Comparison of ENCODE assay signal across 7 mouse cellular contexts in genomic region chr17:56108334-56109044, GRCm38 (mm10). TPM values are rescaled to one million over a fixed set of nuclear protein-coding genes. Genes with fewer than 3 reads are reported as not detected.
DNase-seq lines count a peak whose midpoint lies in the region; ATAC-seq and TF ChIP-seq lines count a peak whose summit lies in the region.

No protein-coding gene starts in this region.

- no peaks in the 10 kb centered on the region for H3K27me3 ChIP-seq in midbrain, embryonic 11.5 days (ENCODE audit: control insufficient read depth, insufficient read depth, low read length)
- H3K27me3 ChIP-seq in midbrain, embryonic 16.5 days (ENCODE audit: control insufficient read depth, insufficient read depth, low read depth, low read length): no peaks in the 10 kb centered on the region
- no peaks in the 10 kb centered on the region for H3K27me3 ChIP-seq in stomach, embryonic 14.5 days (ENCODE audit: control insufficient read depth, insufficient read depth, low read length)

- H3K36me3 ChIP-seq in midbrain, embryonic 11.5 days (ENCODE audit: control insufficient read depth, insufficient read depth, low read length): no peaks in the 10 kb centered on the region
- H3K36me3 ChIP-seq in midbrain, embryonic 16.5 days (ENCODE audit: control insufficient read depth, insufficient read depth, low read length): no peaks in the 10 kb centered on the region
- peaks cover 5% of the 10 kb centered on the region for H3K36me3 ChIP-seq in stomach, embryonic 14.5 days (ENCODE audit: control insufficient read depth, insufficient read depth, low read length)

- H3K9ac ChIP-seq in midbrain, embryonic 11.5 days (ENCODE audit: low read length): no peak overlapping the region
- H3K9ac ChIP-seq in midbrain, embryonic 16.5 days (ENCODE audit: low read depth, low read length): no peak overlapping the region
- H3K9ac ChIP-seq in stomach, embryonic 14.5 days (replicated peaks; ENCODE audit: low read depth, low read length): no peak overlapping the region

- H3K4me2 ChIP-seq in midbrain, embryonic 11.5 days: no peak overlapping the region
- H3K4me2 ChIP-seq in midbrain, embryonic 16.5 days (ENCODE audit: low read length): no peak overlapping the region
- no peak overlapping the region for H3K4me2 ChIP-seq in stomach, embryonic 14.5 days (replicated peaks; ENCODE audit: low read depth, low read length)

- peak; percentile 78 for DNase-seq in midbrain, embryonic 11.5 days (ENCODE audit: low spot score, missing footprints)
- DNase-seq in gastrocnemius, postnatal 36 days: peak; percentile 79 to 83
- DNase-seq in layer of hippocampus, adult 2 months (ENCODE audit: low spot score in 2 of 2): peak; percentile 52 to 56
- no peak for DNase-seq in natural killer cell, adult 2 months (ENCODE audit: low spot score in 2 of 2)

- H3K4me3 ChIP-seq in midbrain, embryonic 11.5 days (ENCODE audit: low read depth, low read length): no peak overlapping the region
- no peak overlapping the region for H3K4me3 ChIP-seq in midbrain, embryonic 16.5 days (ENCODE audit: low read depth, low read length)
- no peak overlapping the region; the same call in 1 of the 2 replicates for H3K4me3 ChIP-seq in layer of hippocampus, adult 2 months
- no peak overlapping the region for H3K4me3 ChIP-seq in stomach, embryonic 14.5 days (ENCODE audit: low read depth, low read length)

- H3K4me1 ChIP-seq in midbrain, embryonic 11.5 days (ENCODE audit: control insufficient read depth, insufficient read depth, low read length): no peaks in the 10 kb centered on the region
- H3K4me1 ChIP-seq in midbrain, embryonic 16.5 days (ENCODE audit: control insufficient read depth, insufficient read depth, low read length): no peaks in the 10 kb centered on the region
- no peaks in the 10 kb centered on the region for H3K4me1 ChIP-seq in stomach, embryonic 14.5 days (ENCODE audit: control insufficient read depth, insufficient read depth, low read length)

- 81% methylated on average over 6 of the region's 6 CpGs for WGBS in midbrain, embryonic 11.5 days
- 87% methylated on average over 6 of the region's 6 CpGs for WGBS in midbrain, embryonic 16.5 days
- 81% methylated on average over 6 of the region's 6 CpGs for WGBS in stomach, embryonic 14.5 days

- TF ChIP-seq CTCF in layer of hippocampus, adult 2 months (conservative IDR thresholded peaks at IDR 0.05): no peak

- no peak for ATAC-seq in midbrain, embryonic 11.5 days (ENCODE audit: low FRiP score)
- ATAC-seq in midbrain, embryonic 16.5 days: no peak
- no peak for ATAC-seq in stomach, embryonic 14.5 days (ENCODE audit: insufficient number of reproducible peaks, insufficient read depth, low FRiP score, low read depth)
- ATAC-seq in megakaryocyte, adult 5-6 weeks (ENCODE audit: poor library complexity, severe bottlenecking): no peak

- intact Hi-C loops in gastrocnemius, postnatal 36 days (cut with DNase I): no loop called here

- H3K9me3 ChIP-seq in midbrain, embryonic 11.5 days (ENCODE audit: control insufficient read depth, low read length): no peaks in the 10 kb centered on the region
- no peaks in the 10 kb centered on the region for H3K9me3 ChIP-seq in midbrain, embryonic 16.5 days (replicated peaks; ENCODE audit: control insufficient read depth, low read length, poor library complexity, severe bottlenecking)
- H3K9me3 ChIP-seq in stomach, embryonic 14.5 days (ENCODE audit: control insufficient read depth, low read depth, low read length): no peaks in the 10 kb centered on the region

- no peak overlapping the region for H3K27ac ChIP-seq in midbrain, embryonic 11.5 days (ENCODE audit: low read depth, low read length)
- H3K27ac ChIP-seq in midbrain, embryonic 16.5 days (ENCODE audit: low read length): no peak overlapping the region
- peak overlapping the region; percentile 90 for H3K27ac ChIP-seq in layer of hippocampus, adult 2 months
- peak overlapping the region; percentile 1; the same call in 1 of the 2 replicates for H3K27ac ChIP-seq in stomach, embryonic 14.5 days (ENCODE audit: low read length)

RNA-seq across cellular contexts. Expression of gene Plin4, which starts 1.1 kb away (rescaled TPM):
- polyA plus RNA-seq in midbrain, embryonic 11.5 days (2014; fragmentation: Nextera tagmentation; extraction: Ambion mirVana): 0.05 and 0.07 TPM in 2 replicates
- polyA plus RNA-seq in midbrain, embryonic 16.5 days (2015; fragmentation: Nextera tagmentation; extraction: Ambion mirVana): 0.05 and 0.15 TPM in 2 replicates
- 100 to 1,000 TPM; 242 to 290 TPM for total RNA-seq in gastrocnemius, postnatal 36 days (2021)
- total RNA-seq in layer of hippocampus, adult 2 months (2021): 10 to 100 TPM in 1 of 2 experiments, 1 to 10 TPM in 1; 7.5 to 10.1 TPM
- polyA plus RNA-seq in stomach, embryonic 14.5 days (2014; fragmentation: Nextera tagmentation; extraction: Ambion mirVana): 0.15 and 0.27 TPM in 2 replicates
- 0.09 TPM in 2 replicates for total RNA-seq in megakaryocyte, adult 5-6 weeks (2015)
- total RNA-seq in megakaryocyte, adult 5-6 weeks (2017): 0.18 TPM in 1 of 2 replicates, not detected in the other

RNA-seq across cellular contexts. Expression of gene Plin5, which starts 8.9 kb away (rescaled TPM):
- 0.07 TPM in 1 of 2 replicates, not detected in the other for polyA plus RNA-seq in midbrain, embryonic 11.5 days (2014; fragmentation: Nextera tagmentation; extraction: Ambion mirVana)
- polyA plus RNA-seq in midbrain, embryonic 16.5 days (2015; fragmentation: Nextera tagmentation; extraction: Ambion mirVana): 1.2 and 2.8 TPM in 2 replicates
- total RNA-seq in gastrocnemius, postnatal 36 days (2021): 10 to 100 TPM; 26.5 to 43.5 TPM
- under 1 TPM; 0.54 to 0.76 TPM for total RNA-seq in layer of hippocampus, adult 2 months (2021)
- 0.53 and 0.64 TPM in 2 replicates for polyA plus RNA-seq in stomach, embryonic 14.5 days (2014; fragmentation: Nextera tagmentation; extraction: Ambion mirVana)
- total RNA-seq in megakaryocyte, adult 5-6 weeks (2015): 0.18 TPM in 1 of 2 replicates, not detected in the other
- total RNA-seq in megakaryocyte, adult 5-6 weeks (2017): 0.45 TPM in 1 of 2 replicates, not detected in the other

RNA-seq across cellular contexts. Expression of gene Lrg1, which starts 13.3 kb away (rescaled TPM):
- 0.15 TPM in 1 of 2 replicates, not detected in the other for polyA plus RNA-seq in midbrain, embryonic 11.5 days (2014; fragmentation: Nextera tagmentation; extraction: Ambion mirVana)
- 0.25 and 0.30 TPM in 2 replicates for polyA plus RNA-seq in midbrain, embryonic 16.5 days (2015; fragmentation: Nextera tagmentation; extraction: Ambion mirVana)
- total RNA-seq in gastrocnemius, postnatal 36 days (2021): 10 to 100 TPM; 14.9 to 15.7 TPM
- total RNA-seq in layer of hippocampus, adult 2 months (2021): 1 to 10 TPM in 1 of 2 experiments, under 1 TPM in 1; 0.77 to 1.6 TPM
- polyA plus RNA-seq in stomach, embryonic 14.5 days (2014; fragmentation: Nextera tagmentation; extraction: Ambion mirVana): 0.18 TPM in 1 of 2 replicates, not detected in the other
- total RNA-seq in megakaryocyte, adult 5-6 weeks (2015): 17.6 and 20.1 TPM in 2 replicates
- 23.9 and 33.9 TPM in 2 replicates for total RNA-seq in megakaryocyte, adult 5-6 weeks (2017)

RNA-seq across cellular contexts. Expression of gene Hdgfl2, which starts 29.1 kb away (rescaled TPM):
- polyA plus RNA-seq in midbrain, embryonic 11.5 days (2014; fragmentation: Nextera tagmentation; extraction: Ambion mirVana): 104 and 121 TPM in 2 replicates
- 140 and 148 TPM in 2 replicates for polyA plus RNA-seq in midbrain, embryonic 16.5 days (2015; fragmentation: Nextera tagmentation; extraction: Ambion mirVana)
- 10 to 100 TPM; 20.2 to 26.5 TPM for total RNA-seq in gastrocnemius, postnatal 36 days (2021)
- 100 to 1,000 TPM; 122 to 135 TPM for total RNA-seq in layer of hippocampus, adult 2 months (2021)
- polyA plus RNA-seq in stomach, embryonic 14.5 days (2014; fragmentation: Nextera tagmentation; extraction: Ambion mirVana): 94.8 and 96.5 TPM in 2 replicates
- total RNA-seq in megakaryocyte, adult 5-6 weeks (2015): 14.9 and 17.9 TPM in 2 replicates
- 43.4 and 52.8 TPM in 2 replicates for total RNA-seq in megakaryocyte, adult 5-6 weeks (2017)

RNA-seq across cellular contexts. Expression of gene Sema6b, which starts 31.7 kb away (rescaled TPM):
- polyA plus RNA-seq in midbrain, embryonic 11.5 days (2014; fragmentation: Nextera tagmentation; extraction: Ambion mirVana): 1.9 TPM in 2 replicates
- polyA plus RNA-seq in midbrain, embryonic 16.5 days (2015; fragmentation: Nextera tagmentation; extraction: Ambion mirVana): 13.2 and 14.4 TPM in 2 replicates
- total RNA-seq in gastrocnemius, postnatal 36 days (2021): 1 to 10 TPM; 2.8 to 2.9 TPM
- 100 to 1,000 TPM; 125 to 133 TPM for total RNA-seq in layer of hippocampus, adult 2 months (2021)
- 1.1 and 1.3 TPM in 2 replicates for polyA plus RNA-seq in stomach, embryonic 14.5 days (2014; fragmentation: Nextera tagmentation; extraction: Ambion mirVana)
- total RNA-seq in megakaryocyte, adult 5-6 weeks (2015): 1.5 TPM in 2 replicates
- total RNA-seq in megakaryocyte, adult 5-6 weeks (2017): 2.0 and 2.7 TPM in 2 replicates

Comparison
In these comparisons a context has a peak if more than half of its experiments do, and no peak if none do; other contexts are left out.
1. DNase-seq: peak in midbrain, embryonic 11.5 days (single experiment), gastrocnemius, postnatal 36 days (2 of 2) and layer of hippocampus, adult 2 months (2 of 2); none in natural killer cell, adult 2 months (0 of 2).
2. H3K27ac ChIP-seq: peak in layer of hippocampus, adult 2 months (single experiment) and stomach, embryonic 14.5 days (single experiment); none in midbrain, embryonic 11.5 days (single experiment) and midbrain, embryonic 16.5 days (single experiment).
3. RNA of gene Plin4, which starts 1.1 kb away (total RNA-seq): 242 to 290 TPM in gastrocnemius, postnatal 36 days; 7.5 to 10.1 TPM in layer of hippocampus, adult 2 months and 0.09 to 0.18 TPM in megakaryocyte, adult 5-6 weeks; every median in the first group is over 10 times any median in the second.
4. RNA of gene Plin5, which starts 8.9 kb away (total RNA-seq): 26.5 to 43.5 TPM in gastrocnemius, postnatal 36 days; 0.54 to 0.76 TPM in layer of hippocampus, adult 2 months and 0.18 to 0.45 TPM in megakaryocyte, adult 5-6 weeks; every median in the first group is over 10 times any median in the second.
5. RNA of gene Lrg1, which starts 13.3 kb away (total RNA-seq): 17.6 to 33.9 TPM in megakaryocyte, adult 5-6 weeks and 14.9 to 15.7 TPM in gastrocnemius, postnatal 36 days; 0.77 to 1.6 TPM in layer of hippocampus, adult 2 months; every median in the first group is over 4 times any median in the second.